Mouse (Mus musculus) embryonic facial prominence, embryonic 11.5 days (tissue): ENCODE results near the gene Scd3. TPM values are rescaled to one million over a fixed set of nuclear protein-coding genes. Genes with fewer than 3 reads are reported as not detected.

Source experiments
- polyA plus RNA-seq: library from polyadenylated mRNA; unstranded; fragments of >200 nt; fragmentation: Nextera tagmentation; extraction: Ambion mirVana; gene quantifications from 2 replicates; pipeline ENCODE4 v1.2.1, GENCODE M21; 2014

The Scd3 gene
- polyA plus RNA-seq, 1 experiment from 2014 or later: 0.22 TPM

Other genes starting within 250 kb of the Scd3 start
- gene Cpn1, start 216.7 kb upstream of the Scd3 start, polyA plus RNA-seq: not detected in 2 replicates
- gene Cyp2c23, start 174.1 kb upstream of the Scd3 start, polyA plus RNA-seq: not detected in 2 replicates
- gene Erlin1, start 133.5 kb upstream of the Scd3 start, polyA plus RNA-seq: 19.9 and 23.7 TPM in 2 replicates
- 46.1 and 47.2 TPM in 2 replicates for gene Chuk, start 95.8 kb upstream of the Scd3 start, polyA plus RNA-seq
- gene Cwf19l1, start 67.4 kb upstream of the Scd3 start, polyA plus RNA-seq: 47.3 and 52.3 TPM in 2 replicates
- gene Bloc1s2, start 56.8 kb upstream of the Scd3 start, polyA plus RNA-seq: 104 and 110 TPM in 2 replicates
- 0.10 TPM in 1 of 2 replicates, not detected in the other for gene Pkd2l1, start 10.8 kb upstream of the Scd3 start, polyA plus RNA-seq
- 298 and 305 TPM in 2 replicates for gene Scd2, start 90.4 kb downstream of the Scd3 start, polyA plus RNA-seq
- not detected in 2 replicates for gene Scd4, start 129.8 kb downstream of the Scd3 start, polyA plus RNA-seq
- 12.9 and 14.2 TPM in 2 replicates for gene Scd1, start 204.6 kb downstream of the Scd3 start, polyA plus RNA-seq